Mouse (Mus musculus) gastrocnemius, adult 2 months (tissue): Measurements from ENCODE around the gene Prdm10. TPM values are rescaled to one million over a fixed set of nuclear protein-coding genes. Genes with fewer than 3 reads are reported as not detected.

Source experiments
- DNase-seq: peaks from one replicate; pipeline ENCODE4 v3.0.0; 2022
- H3K27ac ChIP-seq: fragments of 200-600 bp; 2 replicates; pipeline ENCODE4 v1.8.1; 2022; ENCODE audit warnings: mild to moderate bottlenecking
- H3K4me3 ChIP-seq: fragments of 200-600 bp; 2 replicates; pipeline ENCODE4 v1.8.1; 2022; ENCODE audit warnings: mild to moderate bottlenecking, moderate library complexity
- CTCF ChIP-seq: fragments of 200-600 bp; IDR thresholded peaks from 2 replicates; pipeline ENCODE4 v1.8.1; 2022; ENCODE audit warnings: antibody characterized with exemption, mild to moderate bottlenecking, moderate library complexity
- intact Hi-C: fragments of 180-260 bp; cut with DNase I; formaldehyde crosslinking; loops from one replicate; pipeline ENCODE4 v1.15.1; 2025
- total RNA-seq, 2 experiments: library from RNA; stranded (reverse); gene quantifications; 2 replicates each; pipeline ENCODE4 v1.2.3; 2021

Prdm10 gene
- total RNA-seq, 2 experiments from 2014 or later = 4.4 to 4.8 TPM

GRCm38 (mm10) chr9:31405217-31405616 lies 124.9 kb downstream of the Prdm10 start:
- TF ChIP-seq CTCF = peak; percentile 64
- H3K27ac ChIP-seq = no peak overlapping the region
- peak; percentile 22 for DNase-seq
- intact Hi-C loops = no loop called here
- H3K4me3 ChIP-seq = no peak overlapping the region

DNA sequence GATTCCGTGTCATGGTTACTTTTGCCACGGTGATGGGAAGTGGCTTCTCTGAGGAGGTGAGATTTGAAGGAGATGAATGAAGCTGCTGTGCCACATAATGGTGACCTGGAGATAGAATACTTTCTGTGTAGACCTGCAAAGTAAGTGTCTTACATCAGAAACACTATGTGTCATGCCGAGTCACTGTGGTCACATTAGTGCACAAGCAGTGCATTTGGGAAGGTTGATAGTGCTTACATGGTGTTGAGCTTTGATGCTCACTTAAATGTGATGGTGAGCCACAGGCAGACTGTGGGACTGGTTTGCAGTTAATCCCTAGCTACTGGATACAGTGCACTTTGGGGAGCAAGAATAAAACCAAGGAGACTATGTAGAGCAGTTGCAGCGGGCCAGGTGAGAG lies 131.8 kb downstream of the Prdm10 start:
- intact Hi-C loops = no loop called here
- no peak overlapping the region for H3K4me3 ChIP-seq
- TF ChIP-seq CTCF = no peak
- no peak overlapping the region for H3K27ac ChIP-seq
- no peak for DNase-seq

- no peak for TF ChIP-seq CTCF
- Histone ChIP-seq H3K4me3 (no peak overlapping the region), H3K27ac (no peak overlapping the region)
- intact Hi-C loops = no loop called here
- no peak for DNase-seq
These were observed 138.5 kb downstream of the Prdm10 start for GRCm38 (mm10) chr9:31418821-31419220.

GRCm38 (mm10) chr9:31422143-31422542 lies 141.8 kb downstream of the Prdm10 start:
- no peak for DNase-seq
- TF ChIP-seq CTCF = no peak
- intact Hi-C loops = no loop called here
- Histone ChIP-seq H3K27ac (no peak overlapping the region), H3K4me3 (no peak overlapping the region)

- H3K27ac ChIP-seq = no peak overlapping the region
- no peak for TF ChIP-seq CTCF
- intact Hi-C loops = no loop called here
These were observed 148.6 kb downstream of the Prdm10 start for GRCm38 (mm10) chr9:31428971-31429370.

DNA sequence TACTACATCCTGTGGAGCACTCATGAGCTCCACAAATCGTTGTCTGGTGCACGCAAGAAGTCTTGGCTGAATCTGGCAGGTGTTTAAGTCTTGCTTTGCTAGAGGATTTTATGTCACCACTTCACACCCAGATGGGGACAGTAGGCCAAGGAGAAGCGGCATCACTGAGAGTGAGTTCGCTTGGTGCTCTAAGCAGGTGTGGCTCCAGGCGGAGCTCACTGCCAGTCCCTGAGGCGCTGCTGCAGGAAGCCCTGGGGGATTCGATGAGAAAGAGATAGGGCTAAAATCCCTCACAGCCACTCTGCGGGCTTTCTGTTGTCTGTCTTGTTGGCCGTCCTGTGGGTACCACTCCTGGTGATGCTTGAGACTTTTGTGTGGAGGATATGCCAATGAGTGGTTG lies 149.7 kb downstream of the Prdm10 start:
- TF ChIP-seq CTCF = no peak
- intact Hi-C loops = no loop called here
- no peak for DNase-seq
- no peak overlapping the region for H3K4me3 ChIP-seq
- H3K27ac ChIP-seq = no peak overlapping the region

More at GRCm38 (mm10) chr9:31428971-31429370, 148.6 kb downstream of the Prdm10 start:
- H3K4me3 ChIP-seq = no peak overlapping the region
- DNase-seq = no peak

Other genes with a start within 250 kb of the Prdm10 start
- gene Zbtb44, start 249.9 kb upstream of the Prdm10 start, total RNA-seq = 10 to 100 TPM; 64.8 to 71.7 TPM
- under 1 TPM in 1 of 2 experiments, not detected in 1; 0.08 TPM for gene St14, start 148.7 kb upstream of the Prdm10 start, total RNA-seq
- gene Aplp2, start 68.7 kb upstream of the Prdm10 start, total RNA-seq = 100 to 1,000 TPM; 105 to 114 TPM
- gene Nfrkb, start 105.7 kb downstream of the Prdm10 start, total RNA-seq = 10 to 100 TPM; 10.4 to 11.2 TPM
- under 1 TPM in 1 of 2 experiments, not detected in 1; 0.45 TPM for gene Tmem45b, start 183.9 kb downstream of the Prdm10 start, total RNA-seq